Comparison of ENCODE assay signal across 8 mouse cellular contexts in genomic region chr9:114528680-114529048, GRCm38 (mm10). TPM values are rescaled to one million over a fixed set of nuclear protein-coding genes. Genes with fewer than 3 reads are reported as not detected.
DNase-seq lines count a peak whose midpoint lies in the region; ATAC-seq lines count a peak whose summit lies in the region.
"Had no signal": no experiment of that assay in that cellular context is flagged by ENCODE, and none has a peak within 500 bp of the region (broad histone marks: within the 10 kb centered on the region; RNA-seq: fewer than 3 reads in every experiment).

No protein-coding gene starts in this region.

- H3K4me1 ChIP-seq in kidney, embryonic 15.5 days, result peaks cover 74% of the 10 kb centered on the region
- H3K4me1 ChIP-seq in heart, embryonic 11.5 days (ENCODE audit: control insufficient read depth, insufficient read depth, low read length), result peaks cover 33% of the 10 kb centered on the region
- H3K4me1 ChIP-seq in hindbrain, embryonic 13.5 days (replicated peaks), result peaks cover 37% of the 10 kb centered on the region

- WGBS in kidney, embryonic 15.5 days, result 47% methylated on average over 9 of the region's 9 CpGs
- 56% methylated on average over 9 of the region's 9 CpGs for WGBS in heart, embryonic 11.5 days (ENCODE audit: insufficient replicate concordance)
- 41% methylated on average over 9 of the region's 9 CpGs for WGBS in hindbrain, embryonic 13.5 days

- peak overlapping the region; percentile 71 for H3K27ac ChIP-seq in kidney, embryonic 15.5 days
- no peak overlapping the region; the same call in 1 of the 2 replicates for H3K27ac ChIP-seq in heart, embryonic 11.5 days (ENCODE audit: low read depth, low read length)
- no peak overlapping the region for H3K27ac ChIP-seq in hindbrain, embryonic 13.5 days
- H3K27ac ChIP-seq: neural tube, embryonic 12.5 days had no signal

- no peak overlapping the region for H3K9ac ChIP-seq in kidney, embryonic 15.5 days
- H3K9ac ChIP-seq in heart, embryonic 11.5 days (ENCODE audit: low read depth, low read length), result no peak overlapping the region
- H3K9ac ChIP-seq in hindbrain, embryonic 13.5 days, result no peak overlapping the region
- H3K9ac ChIP-seq: neural tube, embryonic 12.5 days had no signal

- no peaks in the 10 kb centered on the region for H3K9me3 ChIP-seq in kidney, embryonic 15.5 days (replicated peaks)
- no peaks in the 10 kb centered on the region for H3K9me3 ChIP-seq in heart, embryonic 11.5 days (replicated peaks; ENCODE audit: control insufficient read depth, low read length)
- H3K9me3 ChIP-seq in hindbrain, embryonic 13.5 days, result no peaks in the 10 kb centered on the region
- H3K9me3 ChIP-seq: neural tube, embryonic 12.5 days had no signal

- H3K36me3 ChIP-seq in kidney, embryonic 15.5 days, result no peaks in the 10 kb centered on the region
- no peaks in the 10 kb centered on the region for H3K36me3 ChIP-seq in heart, embryonic 11.5 days (ENCODE audit: control insufficient read depth, insufficient read depth, low read length)
- no peaks in the 10 kb centered on the region for H3K36me3 ChIP-seq in hindbrain, embryonic 13.5 days
- H3K36me3 ChIP-seq: neural tube, embryonic 12.5 days had no signal

- DNase-seq in kidney, adult 9 months, result no peak
- DNase-seq in brain, adult 2 months (ENCODE audit: low read depth, low spot score), result peak; percentile 8
- peak; percentile 38 for DNase-seq in lung, postnatal 14 days

- H3K4me2 ChIP-seq in kidney, embryonic 15.5 days, result peak overlapping the region; percentile 41; the same call in 1 of the 2 replicates
- peak overlapping the region; percentile 51; the same call in 1 of the 2 replicates for H3K4me2 ChIP-seq in heart, embryonic 11.5 days
- no peak overlapping the region for H3K4me2 ChIP-seq in hindbrain, embryonic 13.5 days

- ATAC-seq in kidney, embryonic 15.5 days (replicated peaks; ENCODE audit: low FRiP score), result no peak
- ATAC-seq in heart, embryonic 11.5 days (replicated peaks; ENCODE audit: insufficient number of reproducible peaks, low FRiP score, low TSS enrichment), result no peak
- no peak for ATAC-seq in frontal cortex, adult (ENCODE audit: low TSS enrichment)
- ATAC-seq in hindbrain, embryonic 13.5 days (ENCODE audit: low FRiP score), result no peak

- H3K4me3 ChIP-seq in kidney, embryonic 15.5 days (replicated peaks), result no peak overlapping the region
- no peak overlapping the region for H3K4me3 ChIP-seq in heart, embryonic 11.5 days (ENCODE audit: low read depth, low read length)
- no peak overlapping the region for H3K4me3 ChIP-seq in hindbrain, embryonic 13.5 days
- H3K4me3 ChIP-seq: neural tube, embryonic 12.5 days had no signal

- no peaks in the 10 kb centered on the region for H3K27me3 ChIP-seq in kidney, embryonic 15.5 days
- H3K27me3 ChIP-seq in heart, embryonic 11.5 days (ENCODE audit: control insufficient read depth, insufficient read depth, low read length), result no peaks in the 10 kb centered on the region
- no peaks in the 10 kb centered on the region for H3K27me3 ChIP-seq in hindbrain, embryonic 13.5 days
- H3K27me3 ChIP-seq: neural tube, embryonic 12.5 days had no signal

RNA-seq across cellular contexts. Expression of gene C130032M10Rik, which starts 13.2 kb away (rescaled TPM):
- 0.58 and 0.62 TPM in 2 replicates for polyA plus RNA-seq in kidney, embryonic 15.5 days (2015; fragmentation: Nextera tagmentation; extraction: Ambion mirVana)
- 0.54 and 0.90 TPM in 2 replicates for polyA plus RNA-seq in heart, embryonic 11.5 days (2014; fragmentation: Nextera tagmentation; extraction: Ambion mirVana)
- 0.32 and 0.35 TPM in 2 replicates for polyA plus RNA-seq in hindbrain, embryonic 13.5 days (2015; fragmentation: Nextera tagmentation; extraction: Ambion mirVana)

RNA-seq across cellular contexts. Expression of gene Ccr4, which starts 23.9 kb away (rescaled TPM):
- polyA plus RNA-seq in kidney, embryonic 15.5 days (2015; fragmentation: Nextera tagmentation; extraction: Ambion mirVana), result 0.55 and 0.78 TPM in 2 replicates
- polyA plus RNA-seq in heart, embryonic 11.5 days (2014; fragmentation: Nextera tagmentation; extraction: Ambion mirVana), result not detected in 2 replicates
- polyA plus RNA-seq in hindbrain, embryonic 13.5 days (2015; fragmentation: Nextera tagmentation; extraction: Ambion mirVana), result not detected in 2 replicates
- polyA plus RNA-seq: neural tube, embryonic 12.5 days had no signal

RNA-seq across cellular contexts. Expression of gene Trim71, which starts 35.5 kb away (rescaled TPM):
- polyA plus RNA-seq in kidney, embryonic 15.5 days (2015; fragmentation: Nextera tagmentation; extraction: Ambion mirVana), result 0.87 and 1.00 TPM in 2 replicates
- 1.00 and 1.1 TPM in 2 replicates for polyA plus RNA-seq in heart, embryonic 11.5 days (2014; fragmentation: Nextera tagmentation; extraction: Ambion mirVana)
- 0.50 and 0.53 TPM in 2 replicates for polyA plus RNA-seq in hindbrain, embryonic 13.5 days (2015; fragmentation: Nextera tagmentation; extraction: Ambion mirVana)
